21 mouse cellular contexts compared by ENCODE assay signal in the genomic region with DNA sequence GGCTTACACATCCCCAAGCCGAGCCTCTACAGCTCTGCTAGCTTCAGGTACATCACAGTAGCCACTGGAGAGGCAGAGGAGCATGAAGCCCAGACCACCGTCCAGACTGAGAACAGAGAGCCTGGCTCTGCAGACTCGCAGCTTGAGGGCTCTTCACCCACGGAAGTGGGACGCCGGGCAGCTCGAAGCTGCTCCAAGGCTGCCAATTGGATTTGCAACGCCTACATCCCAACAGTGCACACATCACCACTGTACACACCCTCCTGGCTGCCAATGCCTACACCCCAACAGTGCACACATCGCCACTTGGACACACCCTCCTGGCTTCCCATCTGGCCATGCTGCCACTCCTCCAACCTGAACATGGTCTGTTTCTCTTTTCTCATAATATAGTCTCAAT.
DNase-seq lines count a peak whose midpoint lies in the region; ATAC-seq and TF ChIP-seq lines count a peak whose summit lies in the region.
"Had no signal": no experiment of that assay in that cellular context is flagged by ENCODE, and none has a peak within 500 bp of the region (broad histone marks: within the 10 kb centered on the region; RNA-seq: fewer than 3 reads in every experiment).

No protein-coding gene starts in this region.

- H3K9me3 ChIP-seq in lung, postnatal 0 days (ENCODE audit: low read length) = no peaks in the 10 kb centered on the region
- H3K9me3 ChIP-seq: embryonic facial prominence, embryonic 13.5 days; heart, embryonic 15.5 days; limb, embryonic 13.5 days; liver, embryonic 13.5 days; neural tube, embryonic 13.5 days had no signal

- TF ChIP-seq EP300 in lung, postnatal 0 days (IDR thresholded peaks at IDR 0.05) = no peak

- peak; percentile 94 for ATAC-seq in lung, postnatal 0 days
- ATAC-seq: forebrain, embryonic 14.5 days; hindbrain, postnatal 0 days had no signal

- no peak overlapping the region for H3K9ac ChIP-seq in lung, postnatal 0 days (replicated peaks; ENCODE audit: low read depth)
- H3K9ac ChIP-seq: embryonic facial prominence, embryonic 13.5 days; heart, embryonic 15.5 days; limb, embryonic 13.5 days; liver, embryonic 13.5 days; neural tube, embryonic 13.5 days had no signal

- peak; percentile 32 for DNase-seq in layer of hippocampus, adult 9-11 months
- DNase-seq in layer of hippocampus, adult 9-10 months (ENCODE audit: low spot score) = no peak
- peak; percentile 22 to 25 for DNase-seq in right cerebral cortex, adult 2 months (ENCODE audit: low spot score in 2 of 2)
- no peak for DNase-seq in right cerebral cortex, postnatal 4 days
- DNase-seq in lung, postnatal 0 days (ENCODE audit: low spot score) = peak; percentile 80
- DNase-seq in thymus, postnatal 10 days (ENCODE audit: low spot score in 2 of 2) = no peak
- no peak for DNase-seq in urinary bladder, adult 18-20 months (ENCODE audit: low spot score in 2 of 2)
- DNase-seq: adrenal gland, adult 2 months; cerebellum, adult 9-11 months; gastrocnemius, postnatal 25 days; kidney, adult 18-20 months; liver, embryonic 13.5 days; midbrain, embryonic 14.5 days; thymus, adult 18-20 months had no signal

- H3K27me3 ChIP-seq in lung, postnatal 0 days (replicated peaks; ENCODE audit: insufficient read depth, low read length) = no peaks in the 10 kb centered on the region
- H3K27me3 ChIP-seq: embryonic facial prominence, embryonic 13.5 days; heart, embryonic 15.5 days; limb, embryonic 13.5 days; liver, embryonic 13.5 days; neural tube, embryonic 13.5 days had no signal

- TF ChIP-seq CTCF in lung, postnatal 0 days (IDR thresholded peaks at IDR 0.05) = no peak

- H3K27ac ChIP-seq in lung, postnatal 0 days (ENCODE audit: low read length) = no peak overlapping the region
- H3K27ac ChIP-seq: embryonic facial prominence, embryonic 13.5 days; heart, embryonic 15.5 days; hindbrain, postnatal 0 days; kidney, postnatal 0 days; limb, embryonic 13.5 days; liver, embryonic 13.5 days; neural tube, embryonic 13.5 days had no signal

- 56% methylated on average over 9 of the region's 9 CpGs for WGBS in lung, postnatal 0 days

- no peaks in the 10 kb centered on the region for H3K36me3 ChIP-seq in lung, postnatal 0 days (ENCODE audit: insufficient read depth, low read length)
- H3K36me3 ChIP-seq: embryonic facial prominence, embryonic 13.5 days; heart, embryonic 15.5 days; limb, embryonic 13.5 days; liver, embryonic 13.5 days; neural tube, embryonic 13.5 days had no signal

- no peaks in the 10 kb centered on the region for H3K4me1 ChIP-seq in lung, postnatal 0 days (ENCODE audit: insufficient read depth, low read depth, low read length)
- H3K4me1 ChIP-seq: liver, embryonic 13.5 days had no signal

- H3K4me3 ChIP-seq in lung, postnatal 0 days (ENCODE audit: low read depth, low read length) = no peak overlapping the region
- H3K4me3 ChIP-seq: embryonic facial prominence, embryonic 13.5 days; heart, embryonic 15.5 days; limb, embryonic 13.5 days; liver, embryonic 13.5 days; neural tube, embryonic 13.5 days had no signal

- no peak overlapping the region; the same call in 1 of the 2 replicates for H3K4me2 ChIP-seq in lung, postnatal 0 days (replicated peaks; ENCODE audit: low read depth, low read length)
- H3K4me2 ChIP-seq: embryonic facial prominence, embryonic 13.5 days; heart, embryonic 15.5 days; limb, embryonic 13.5 days; liver, embryonic 13.5 days; neural tube, embryonic 13.5 days had no signal

Comparison
In these comparisons a context has a peak if more than half of its experiments do, and no peak if none do; other contexts are left out.
1. DNase-seq: peak in layer of hippocampus, adult 9-11 months (single experiment), right cerebral cortex, adult 2 months (2 of 2) and lung, postnatal 0 days (single experiment); none in layer of hippocampus, adult 9-10 months (single experiment), right cerebral cortex, postnatal 4 days (single experiment), thymus, postnatal 10 days (0 of 2) and urinary bladder, adult 18-20 months (0 of 2).